Mouse (Mus musculus) right cerebral cortex, postnatal 14 days (tissue): ENCODE measurements around the gene Gm21976.

Experiments used
- DNase-seq: peaks from one replicate; pipeline ENCODE4 v3.0.0; 2022

Gene Gm21976

GRCm38 (mm10) chr13:98354871-98355558 is 75.3 kb downstream of the Gm21976 start:
- peak; percentile 9 for DNase-seq

GRCm38 (mm10) chr13:98355559-98356111 is 75.9 kb downstream of the Gm21976 start:
- DNase-seq, result no peak

- DNase-seq, result no peak
Measured at GRCm38 (mm10) chr13:98356176-98356972, 76.7 kb downstream of the Gm21976 start.
